In the genomic region with DNA sequence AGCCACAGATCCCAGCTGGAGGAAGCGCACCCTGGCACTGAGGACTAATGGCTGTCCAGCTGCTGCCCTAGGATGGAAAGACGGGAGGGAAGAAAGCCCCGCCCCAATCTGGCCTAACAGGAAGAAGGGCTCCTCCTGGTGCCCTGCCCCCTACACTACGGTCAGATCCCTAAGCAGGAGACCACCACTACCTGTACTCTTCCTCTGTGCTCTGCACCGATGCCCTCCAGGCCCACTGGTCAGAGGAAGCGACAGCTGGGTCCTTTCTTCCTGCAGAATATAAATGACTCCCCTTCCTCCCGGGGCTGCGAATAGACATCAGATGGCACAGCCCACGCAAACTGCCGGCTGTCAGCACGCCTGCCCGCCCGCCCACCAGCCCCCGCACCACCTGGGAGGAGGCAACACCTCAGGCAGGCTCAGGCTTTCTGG, we compare ENCODE assay signal across 9 mouse cellular contexts. TPM values are rescaled to one million over a fixed set of nuclear protein-coding genes. Genes with fewer than 3 reads are reported as not detected.
DNase-seq lines count a peak whose midpoint lies in the region; ATAC-seq and TF ChIP-seq lines count a peak whose summit lies in the region.
"Had no signal": no experiment of that assay in that cellular context is flagged by ENCODE, and none has a peak within 500 bp of the region (broad histone marks: within the 10 kb centered on the region; RNA-seq: fewer than 3 reads in every experiment).

No protein-coding gene starts in this region.

- WGBS in forebrain, embryonic 14.5 days = 15% methylated on average over 14 of the region's 14 CpGs
- 30% methylated on average over 14 of the region's 14 CpGs for WGBS in intestine, embryonic 16.5 days
- 12% methylated on average over 12 of the region's 14 CpGs for WGBS in limb, embryonic 14.5 days
- 12% methylated on average over 14 of the region's 14 CpGs for WGBS in neural tube, embryonic 13.5 days

- H3K4me2 ChIP-seq in CH12.LX (ENCODE audit: insufficient read depth, low read depth, poor library complexity, severe bottlenecking) = no peak overlapping the region
- peak overlapping the region; percentile 30; the same call in 1 of the 2 replicates for H3K4me2 ChIP-seq in forebrain, embryonic 14.5 days (ENCODE audit: low read length)
- peak overlapping the region; percentile 23; the same call in 1 of the 2 replicates for H3K4me2 ChIP-seq in intestine, embryonic 16.5 days (ENCODE audit: low read depth, low read length)
- 0 out of 2 replicates have a peak overlapping the region, but pooled peaks have one; percentile 10 for H3K4me2 ChIP-seq in limb, embryonic 14.5 days (replicated peaks; ENCODE audit: low read depth, low read length, severe bottlenecking)
- peak overlapping the region; percentile 35 for H3K4me2 ChIP-seq in neural tube, embryonic 13.5 days
- H3K4me2 ChIP-seq: liver, embryonic 13.5 days had no signal

- peaks cover 15 to 33% of the 10 kb centered on the region in 2 experiments for H3K4me1 ChIP-seq in CH12.LX (ENCODE audit: control insufficient read depth in 1 of 2, insufficient read depth in 2 of 2)
- peaks cover 21% of the 10 kb centered on the region for H3K4me1 ChIP-seq in forebrain, embryonic 14.5 days (ENCODE audit: control insufficient read depth, insufficient read depth, low read length)
- H3K4me1 ChIP-seq in intestine, embryonic 16.5 days (ENCODE audit: control insufficient read depth, insufficient read depth, low read length) = peaks cover 17% of the 10 kb centered on the region
- peaks cover 24% of the 10 kb centered on the region for H3K4me1 ChIP-seq in limb, embryonic 14.5 days (ENCODE audit: control insufficient read depth, insufficient read depth, low read length)
- peaks cover 74% of the 10 kb centered on the region for H3K4me1 ChIP-seq in neural tube, embryonic 13.5 days (replicated peaks)

- H3K9ac ChIP-seq in CH12.LX (ENCODE audit: insufficient read depth, low read depth) = no peak overlapping the region
- peak overlapping the region; percentile 45 for H3K9ac ChIP-seq in forebrain, embryonic 14.5 days (ENCODE audit: low read length)
- peak overlapping the region; percentile 34 for H3K9ac ChIP-seq in intestine, embryonic 16.5 days (ENCODE audit: low read depth, low read length)
- H3K9ac ChIP-seq in limb, embryonic 14.5 days (ENCODE audit: low read depth, low read length, severe bottlenecking) = peak overlapping the region; percentile 22; the same call in 1 of the 2 replicates
- H3K9ac ChIP-seq in neural tube, embryonic 13.5 days = peak overlapping the region; percentile 52
- H3K9ac ChIP-seq: liver, embryonic 13.5 days had no signal

- peak; percentile 18 for ATAC-seq in forebrain, embryonic 14.5 days
- ATAC-seq in intestine, embryonic 16.5 days = no peak
- 0 out of 2 replicates have a peak, but pooled peaks have one; percentile 27 for ATAC-seq in limb, embryonic 14.5 days (ENCODE audit: low FRiP score, low read depth)
- peak; percentile 34 for ATAC-seq in neural tube, embryonic 13.5 days (ENCODE audit: low read depth)
- ATAC-seq in megakaryocyte-erythroid progenitor cell, adult 5-6 weeks (replicated peaks; ENCODE audit: low FRiP score, low TSS enrichment, poor library complexity, severe bottlenecking) = no peak

- peaks cover 0 to 52% of the 10 kb centered on the region in 2 experiments for H3K36me3 ChIP-seq in CH12.LX (replicated peaks in 1 of 2; ENCODE audit: control insufficient read depth in 1 of 2, insufficient read depth in 1 of 2, low read length in 1 of 2)
- peaks cover 20% of the 10 kb centered on the region for H3K36me3 ChIP-seq in forebrain, embryonic 14.5 days (ENCODE audit: control insufficient read depth, insufficient read depth, low read length)
- H3K36me3 ChIP-seq in intestine, embryonic 16.5 days (ENCODE audit: control insufficient read depth, insufficient read depth, low read length) = no peaks in the 10 kb centered on the region
- peaks cover 4% of the 10 kb centered on the region; the same call in 1 of the 2 replicates for H3K36me3 ChIP-seq in limb, embryonic 14.5 days (ENCODE audit: control insufficient read depth, insufficient read depth, low read length)
- peaks cover 27% of the 10 kb centered on the region for H3K36me3 ChIP-seq in neural tube, embryonic 13.5 days

- H3K9me3 ChIP-seq in CH12.LX (replicated peaks; ENCODE audit: low read length) = no peaks in the 10 kb centered on the region
- no peaks in the 10 kb centered on the region for H3K9me3 ChIP-seq in forebrain, embryonic 14.5 days (replicated peaks; ENCODE audit: control insufficient read depth, low read length)
- no peaks in the 10 kb centered on the region for H3K9me3 ChIP-seq in intestine, embryonic 16.5 days (ENCODE audit: control insufficient read depth, low read length)
- H3K9me3 ChIP-seq in limb, embryonic 14.5 days (ENCODE audit: control insufficient read depth, low read length) = no peaks in the 10 kb centered on the region
- no peaks in the 10 kb centered on the region for H3K9me3 ChIP-seq in neural tube, embryonic 13.5 days
- H3K9me3 ChIP-seq: liver, embryonic 13.5 days had no signal

- no peak overlapping the region for H3K4me3 ChIP-seq in CH12.LX (replicated peaks in 1 of 3; ENCODE audit: low read depth in 2 of 3, low read length in 2 of 3, poor library complexity in 1 of 3)
- no peak overlapping the region for H3K4me3 ChIP-seq in forebrain, embryonic 14.5 days (ENCODE audit: low read depth, low read length)
- no peak overlapping the region for H3K4me3 ChIP-seq in intestine, embryonic 16.5 days (ENCODE audit: low read length)
- H3K4me3 ChIP-seq in limb, embryonic 14.5 days (replicated peaks; ENCODE audit: low read length) = no peak overlapping the region
- no peak overlapping the region for H3K4me3 ChIP-seq in neural tube, embryonic 13.5 days
- H3K4me3 ChIP-seq: liver, embryonic 13.5 days had no signal

- no peaks in the 10 kb centered on the region for H3K27me3 ChIP-seq in CH12.LX (replicated peaks)
- no peaks in the 10 kb centered on the region for H3K27me3 ChIP-seq in forebrain, embryonic 14.5 days (replicated peaks; ENCODE audit: control insufficient read depth, insufficient read depth, low read length)
- no peaks in the 10 kb centered on the region for H3K27me3 ChIP-seq in intestine, embryonic 16.5 days (replicated peaks; ENCODE audit: control insufficient read depth, insufficient read depth, low read length)
- no peaks in the 10 kb centered on the region for H3K27me3 ChIP-seq in limb, embryonic 14.5 days (ENCODE audit: control insufficient read depth, insufficient read depth, low read length)
- H3K27me3 ChIP-seq in neural tube, embryonic 13.5 days = no peaks in the 10 kb centered on the region
- H3K27me3 ChIP-seq: liver, embryonic 13.5 days had no signal

- peak in 1 of 2 experiments; percentile 34; a peak in 1 of 4 replicates for TF ChIP-seq CTCF in CH12.LX (conservative IDR thresholded peaks at IDR 0.05 in 1 of 2, IDR thresholded peaks at IDR 0.05 in 1 of 2; ENCODE audit: low read depth in 2 of 2, low read length in 2 of 2)

- no peak for TF ChIP-seq POLR2A in CH12.LX (IDR thresholded peaks at IDR 0.05; ENCODE audit: low read depth, low read length)
- TF ChIP-seq POLR2A in limb, embryonic 14.5 days (IDR thresholded peaks at IDR 0.05; ENCODE audit: borderline replicate concordance, extremely low read depth, insufficient read depth, insufficient read length) = no peak

- H3K27ac ChIP-seq in CH12.LX (ENCODE audit: insufficient read depth, low read depth) = no peak overlapping the region
- peak overlapping the region; percentile 72 for H3K27ac ChIP-seq in forebrain, embryonic 14.5 days (ENCODE audit: low read depth, low read length)
- H3K27ac ChIP-seq in intestine, embryonic 16.5 days (ENCODE audit: low read length) = no peak overlapping the region
- H3K27ac ChIP-seq in limb, embryonic 14.5 days (replicated peaks; ENCODE audit: low read depth, low read length) = no peak overlapping the region
- peak overlapping the region; percentile 88 for H3K27ac ChIP-seq in neural tube, embryonic 13.5 days (replicated peaks)

- DNase-seq in CH12.LX (ENCODE audit: extremely low read depth) = no peak
- DNase-seq in brain, adult 2 months (ENCODE audit: low read depth, low spot score) = peak; percentile 92
- DNase-seq in forebrain, embryonic 14.5 days (ENCODE audit: low spot score) = peak; percentile 63
- no peak for DNase-seq in limb, embryonic 14.5 days (ENCODE audit: low spot score)
- DNase-seq in thymus, postnatal 36 days = no peak
- DNase-seq: liver, embryonic 13.5 days had no signal

- no peaks in the 10 kb centered on the region; the same call in 1 of the 2 replicates for H3K79me2 ChIP-seq in CH12.LX (replicated peaks; ENCODE audit: control insufficient read depth, extremely low read depth, insufficient read depth, poor library complexity, severe bottlenecking)

- no peak; the same call in none of the 2 replicates for TF ChIP-seq RAD21 in CH12.LX (IDR thresholded peaks at IDR 0.05; ENCODE audit: low read depth, low read length)

- dilution Hi-C loops in CH12.LX (cut with MboI; ENCODE audit: extremely low pct_ligation_motif_present, extremely low pct_unique_long_range_greater_than_20kb, low sequenced_read_pairs) = no loop called here

- no peak for TF ChIP-seq EP300 in CH12.LX (IDR thresholded peaks at IDR 0.05; ENCODE audit: low read length)

- in situ Hi-C loops in CH12.LX (cut with MboI; ENCODE audit: low pct_ligation_motif_present, low pct_unique_long_range_greater_than_20kb, low sequenced_read_pairs) = no loop called here

RNA-seq across cellular contexts. Expression of a gene that starts 3.9 kb away (rescaled TPM):
- total RNA-seq in CH12.LX (2012; rRNA removed) = 2.4 and 2.6 TPM in 2 replicates
- 2.0 and 2.2 TPM in 2 replicates for total RNA-seq in CH12.LX (2014; rRNA removed)
- 4.0 and 4.1 TPM in 2 replicates for polyA plus RNA-seq in CH12.LX (2012; ENCODE audit: insufficient read length, low read depth)
- 2.4 and 2.9 TPM in 2 replicates for polyA plus RNA-seq in forebrain, embryonic 14.5 days (2014; fragmentation: Nextera tagmentation; extraction: Ambion mirVana)
- polyA plus RNA-seq in intestine, embryonic 16.5 days (2015; fragmentation: Nextera tagmentation; extraction: Ambion mirVana) = 4.2 and 4.7 TPM in 2 replicates
- 3.8 and 5.0 TPM in 2 replicates for polyA plus RNA-seq in limb, embryonic 14.5 days (2012; rRNA removed)
- 1.7 and 2.0 TPM in 2 replicates for polyA plus RNA-seq in limb, embryonic 14.5 days (2014; fragmentation: Nextera tagmentation; extraction: Ambion mirVana)
- 3.9 and 4.3 TPM in 2 replicates for polyA plus RNA-seq in neural tube, embryonic 13.5 days (2015; fragmentation: Nextera tagmentation; extraction: Ambion mirVana)
- total RNA-seq in megakaryocyte-erythroid progenitor cell, adult 5-6 weeks (2014; fragmentation: Nextera tagmentation) = 3.8 and 5.0 TPM in 2 replicates
- total RNA-seq in megakaryocyte-erythroid progenitor cell, adult 5-6 weeks (2017) = 3.5 and 4.6 TPM in 2 replicates

RNA-seq across cellular contexts. Expression of a gene that starts 10.9 kb away (rescaled TPM):
- total RNA-seq in CH12.LX (2012; rRNA removed) (0.59 and 0.76 TPM in 2 replicates), CH12.LX (2014; rRNA removed) (0.07 and 0.21 TPM in 2 replicates)
- polyA plus RNA-seq in CH12.LX (2012; ENCODE audit: insufficient read length, low read depth) = 0.12 TPM in 1 of 2 replicates, not detected in the other
- polyA plus RNA-seq in forebrain, embryonic 14.5 days (2014; fragmentation: Nextera tagmentation; extraction: Ambion mirVana) = 4.8 and 6.5 TPM in 2 replicates
- 2.2 and 2.5 TPM in 2 replicates for polyA plus RNA-seq in intestine, embryonic 16.5 days (2015; fragmentation: Nextera tagmentation; extraction: Ambion mirVana)
- 11.3 and 14.8 TPM in 2 replicates for polyA plus RNA-seq in limb, embryonic 14.5 days (2012; rRNA removed)
- polyA plus RNA-seq in limb, embryonic 14.5 days (2014; fragmentation: Nextera tagmentation; extraction: Ambion mirVana) = 5.4 and 5.7 TPM in 2 replicates
- 16.6 and 21.9 TPM in 2 replicates for polyA plus RNA-seq in neural tube, embryonic 13.5 days (2015; fragmentation: Nextera tagmentation; extraction: Ambion mirVana)
- total RNA-seq in megakaryocyte-erythroid progenitor cell, adult 5-6 weeks (2014; fragmentation: Nextera tagmentation) = 1.3 and 2.3 TPM in 2 replicates
- total RNA-seq in megakaryocyte-erythroid progenitor cell, adult 5-6 weeks (2017) = 0.66 and 1.9 TPM in 2 replicates

RNA-seq across cellular contexts. Expression of a gene that starts 13.7 kb away (rescaled TPM):
- 4.2 and 4.5 TPM in 2 replicates for total RNA-seq in CH12.LX (2012; rRNA removed)
- total RNA-seq in CH12.LX (2014; rRNA removed) = 3.4 and 3.8 TPM in 2 replicates
- 10.7 and 13.3 TPM in 2 replicates for polyA plus RNA-seq in CH12.LX (2012; ENCODE audit: insufficient read length, low read depth)
- 24.1 and 30.1 TPM in 2 replicates for polyA plus RNA-seq in forebrain, embryonic 14.5 days (2014; fragmentation: Nextera tagmentation; extraction: Ambion mirVana)
- 9.7 and 10.5 TPM in 2 replicates for polyA plus RNA-seq in intestine, embryonic 16.5 days (2015; fragmentation: Nextera tagmentation; extraction: Ambion mirVana)
- 37.0 and 45.2 TPM in 2 replicates for polyA plus RNA-seq in limb, embryonic 14.5 days (2012; rRNA removed)
- 22.9 and 23.7 TPM in 2 replicates for polyA plus RNA-seq in limb, embryonic 14.5 days (2014; fragmentation: Nextera tagmentation; extraction: Ambion mirVana)
- polyA plus RNA-seq in neural tube, embryonic 13.5 days (2015; fragmentation: Nextera tagmentation; extraction: Ambion mirVana) = 24.5 and 26.0 TPM in 2 replicates
- total RNA-seq in megakaryocyte-erythroid progenitor cell, adult 5-6 weeks (2014; fragmentation: Nextera tagmentation) = 8.3 and 12.1 TPM in 2 replicates
- total RNA-seq in megakaryocyte-erythroid progenitor cell, adult 5-6 weeks (2017) = 1.9 and 3.2 TPM in 2 replicates

RNA-seq across cellular contexts. Expression of a gene that starts 29.4 kb away (rescaled TPM):
- not detected in 2 replicates for total RNA-seq in CH12.LX (2012; rRNA removed)
- not detected in 2 replicates for total RNA-seq in CH12.LX (2014; rRNA removed)
- polyA plus RNA-seq in CH12.LX (2012; ENCODE audit: insufficient read length, low read depth) = not detected in 2 replicates
- 1.5 and 1.8 TPM in 2 replicates for polyA plus RNA-seq in forebrain, embryonic 14.5 days (2014; fragmentation: Nextera tagmentation; extraction: Ambion mirVana)
- polyA plus RNA-seq in intestine, embryonic 16.5 days (2015; fragmentation: Nextera tagmentation; extraction: Ambion mirVana) = 0.24 and 0.28 TPM in 2 replicates
- 3.7 and 4.0 TPM in 2 replicates for polyA plus RNA-seq in limb, embryonic 14.5 days (2012; rRNA removed)
- 2.1 and 2.7 TPM in 2 replicates for polyA plus RNA-seq in limb, embryonic 14.5 days (2014; fragmentation: Nextera tagmentation; extraction: Ambion mirVana)
- polyA plus RNA-seq in neural tube, embryonic 13.5 days (2015; fragmentation: Nextera tagmentation; extraction: Ambion mirVana) = 0.14 and 0.71 TPM in 2 replicates
- total RNA-seq in megakaryocyte-erythroid progenitor cell, adult 5-6 weeks (2014; fragmentation: Nextera tagmentation) = not detected in 2 replicates
- total RNA-seq in megakaryocyte-erythroid progenitor cell, adult 5-6 weeks (2017) = not detected in 2 replicates

RNA-seq across cellular contexts. Expression of a gene that starts 42.4 kb away (rescaled TPM):
- total RNA-seq in CH12.LX (2012; rRNA removed) (0.04 TPM in 1 of 2 replicates, not detected in the other), CH12.LX (2014; rRNA removed) (not detected in 2 replicates)
- polyA plus RNA-seq in CH12.LX (2012; ENCODE audit: insufficient read length, low read depth) = 0.27 and 0.33 TPM in 2 replicates
- polyA plus RNA-seq in forebrain, embryonic 14.5 days (2014; fragmentation: Nextera tagmentation; extraction: Ambion mirVana) = 1.0 and 1.5 TPM in 2 replicates
- 0.11 and 0.13 TPM in 2 replicates for polyA plus RNA-seq in intestine, embryonic 16.5 days (2015; fragmentation: Nextera tagmentation; extraction: Ambion mirVana)
- polyA plus RNA-seq in limb, embryonic 14.5 days (2012; rRNA removed) = 0.20 and 0.26 TPM in 2 replicates
- polyA plus RNA-seq in limb, embryonic 14.5 days (2014; fragmentation: Nextera tagmentation; extraction: Ambion mirVana) = 0.10 and 0.14 TPM in 2 replicates
- 3.3 and 4.2 TPM in 2 replicates for polyA plus RNA-seq in neural tube, embryonic 13.5 days (2015; fragmentation: Nextera tagmentation; extraction: Ambion mirVana)
- total RNA-seq in megakaryocyte-erythroid progenitor cell, adult 5-6 weeks (2014; fragmentation: Nextera tagmentation) = not detected in 2 replicates
- not detected in 2 replicates for total RNA-seq in megakaryocyte-erythroid progenitor cell, adult 5-6 weeks (2017)
- polyA plus RNA-seq: liver, embryonic 13.5 days had no signal

Comparison
In these comparisons a context has a peak if more than half of its experiments do, and no peak if none do; other contexts are left out.
1. DNase-seq: peak in brain, adult 2 months (single experiment) and forebrain, embryonic 14.5 days (single experiment); none in CH12.LX (single experiment), limb, embryonic 14.5 days (single experiment) and thymus, postnatal 36 days (0 of 2).
2. H3K27ac ChIP-seq: peak in forebrain, embryonic 14.5 days (single experiment) and neural tube, embryonic 13.5 days (single experiment); none in CH12.LX (single experiment), intestine, embryonic 16.5 days (single experiment) and limb, embryonic 14.5 days (single experiment).
3. ATAC-seq: peak in forebrain, embryonic 14.5 days (single experiment), limb, embryonic 14.5 days (single experiment) and neural tube, embryonic 13.5 days (single experiment); none in intestine, embryonic 16.5 days (single experiment) and megakaryocyte-erythroid progenitor cell, adult 5-6 weeks (single experiment).